Mouse (Mus musculus) kidney, postnatal 0 days (tissue): ENCODE data around the gene Vmn1r135. TPM values are rescaled to one million over a fixed set of nuclear protein-coding genes. Genes with fewer than 3 reads are reported as not detected.
"Not testable (repeated sequence)": the region's sequence is repeated elsewhere in the genome, so short reads cannot be mapped to it uniquely, and the experiment has no call there.

Source experiments
- ATAC-seq: fragments of 200-750 bp; cut with Nextera tagmentation; replicated peaks from 2 replicates; pipeline ENCODE4 v1.8.0; 2017; ENCODE audit warnings: low read depth, moderate number of reproducible peaks, moderate TSS enrichment, moderate library complexity; ENCODE audit not compliant: low FRiP score
- DNase-seq: peaks from one replicate; pipeline ENCODE4 v3.0.0-alpha.2; 2016; ENCODE audit warnings: low spot score
- H3K27ac ChIP-seq: fragments of 300-500 bp; sonication (generic); 2 replicates; pipeline ENCODE4 v1.5.1; 2014; ENCODE audit warnings: mild to moderate bottlenecking
- H3K27me3 ChIP-seq: fragments of 300-500 bp; sonication (generic); 2 replicates; pipeline ENCODE4 v1.6.1; 2014; ENCODE audit warnings: low read length, mixed read lengths; ENCODE audit not compliant: insufficient read depth
- H3K36me3 ChIP-seq: fragments of 300-500 bp; sonication (generic); 2 replicates; pipeline ENCODE4 v1.6.1; 2014; ENCODE audit warnings: low read length, mixed read lengths; ENCODE audit not compliant: insufficient read depth
- H3K4me1 ChIP-seq: fragments of 300-500 bp; sonication (generic); replicated peaks from 2 replicates; pipeline ENCODE4 v1.6.1; 2014; ENCODE audit warnings: antibody characterized with exemption, low read length, mixed read lengths; ENCODE audit not compliant: insufficient read depth
- H3K4me2 ChIP-seq: fragments of 300-500 bp; sonication (generic); 2 replicates; pipeline ENCODE4 v1.6.1; 2014; ENCODE audit warnings: mild to moderate bottlenecking, low read length, moderate library complexity, mixed read lengths
- H3K4me3 ChIP-seq: fragments of 300-500 bp; sonication (generic); replicated peaks from 2 replicates; pipeline ENCODE4 v1.5.1; 2014; ENCODE audit warnings: low read depth, low read length
- H3K9ac ChIP-seq: fragments of 300-500 bp; sonication (generic); 2 replicates; pipeline ENCODE4 v1.6.1; 2014; ENCODE audit warnings: low read depth, low read length
- H3K9me3 ChIP-seq: fragments of 300-500 bp; sonication (generic); replicated peaks from 2 replicates; pipeline ENCODE4 v1.6.1; 2016; ENCODE audit warnings: low read length, inconsistent platforms, mixed read lengths
- WGBS: fragments of 180-500 bp; shearing (Covaris S2); extraction: QIAGEN DNeasy Blood & Tissue Kit; methylation state at CpG from one replicate; pipeline ENCODE4 v1.1.7; 2014; 5-methylcytosine and 5-hydroxymethylcytosine counted together
- polyA plus RNA-seq: library from polyadenylated mRNA; unstranded; fragments of >200 nt; fragmentation: Nextera tagmentation; extraction: Ambion mirVana; gene quantifications from 2 replicates; pipeline ENCODE4 v1.2.1, GENCODE M21; 2015

Gene Vmn1r135
- polyA plus RNA-seq: not detected in 2 replicates

GRCm38 (mm10) chr7:21832051-21832450 is at the start of gene Vmn1r135:
Vmn1r135 (plus strand) TSS chr7:21832351.
- not testable (repeated sequence) for DNase-seq, H3K9me3 ChIP-seq, H3K27me3 ChIP-seq, H3K36me3 ChIP-seq, H3K27ac ChIP-seq, H3K4me2 ChIP-seq, H3K4me1 ChIP-seq, H3K4me3 ChIP-seq, ATAC-seq, H3K9ac ChIP-seq
- no CpG with 5 or more reads among the region's 1 CpGs for WGBS

- H3K4me3 ChIP-seq, DNase-seq, ATAC-seq, H3K36me3 ChIP-seq, H3K27ac ChIP-seq, H3K9me3 ChIP-seq, H3K9ac ChIP-seq, H3K4me1 ChIP-seq, H3K27me3 ChIP-seq, H3K4me2 ChIP-seq: not testable (repeated sequence)
- WGBS: no CpG with 5 or more reads among the region's 3 CpGs
Observed at GRCm38 (mm10) chr7:21796628-21797027, 35.5 kb upstream of the Vmn1r135 start, which contains the start of gene Gm4177. Gm4177 (minus strand) TSS chr7:21796728.

GRCm38 (mm10) chr7:21844167-21844566 is 12.0 kb downstream of the Vmn1r135 start, which contains the start of gene Gm5725:
Gm5725 (minus strand) TSS chr7:21844267.
- H3K27me3 ChIP-seq, H3K9me3 ChIP-seq, H3K4me1 ChIP-seq, H3K9ac ChIP-seq, H3K4me3 ChIP-seq, H3K4me2 ChIP-seq, ATAC-seq, DNase-seq, H3K27ac ChIP-seq, H3K36me3 ChIP-seq: not testable (repeated sequence)
- WGBS: no CpG with 5 or more reads among the region's 1 CpGs

Other genes with a start within 250 kb of the Vmn1r135 start
- gene Vmn1r132, start 218.3 kb upstream of the Vmn1r135 start, polyA plus RNA-seq: not detected in 2 replicates
- gene Gm4175, start 70.9 kb upstream of the Vmn1r135 start, polyA plus RNA-seq: not detected in 2 replicates
- not detected in 2 replicates for gene Gm4177, start 35.6 kb upstream of the Vmn1r135 start, polyA plus RNA-seq
- gene Gm5725, start 11.9 kb downstream of the Vmn1r135 start, polyA plus RNA-seq: not detected in 2 replicates
- not detected in 2 replicates for gene Gm5891, start 88.9 kb downstream of the Vmn1r135 start, polyA plus RNA-seq
- not detected in 2 replicates for gene Vmn1r137, start 162.2 kb downstream of the Vmn1r135 start, polyA plus RNA-seq
- gene Vmn1r138, start 196.5 kb downstream of the Vmn1r135 start, polyA plus RNA-seq: not detected in 2 replicates
- gene Gm6176, start 224.0 kb downstream of the Vmn1r135 start, polyA plus RNA-seq: not detected in 2 replicates
- not detected in 2 replicates for gene Vmn1r139, start 236.7 kb downstream of the Vmn1r135 start, polyA plus RNA-seq